Mouse (Mus musculus) E14TG2a.4 (cell line): ENCODE data around the gene Gm5431.

Source experiments
- H3K27me3 ChIP-seq: 2 replicates; pipeline ENCODE4 v1.6.1; 2014; ENCODE audit warnings: low read length, control low read depth; ENCODE audit not compliant: insufficient read depth
- H3K36me3 ChIP-seq: 2 replicates; pipeline ENCODE4 v1.6.1; 2014; ENCODE audit warnings: low read length, control low read depth; ENCODE audit not compliant: insufficient read depth
- H3K4me1 ChIP-seq: replicated peaks from 2 replicates; pipeline ENCODE4 v1.6.1; 2014; ENCODE audit warnings: low read depth, low read length, control low read depth
- H3K4me3 ChIP-seq: replicated peaks from 2 replicates; pipeline ENCODE4 v1.5.1; 2014; ENCODE audit warnings: mild to moderate bottlenecking, low read length
- H3K9me3 ChIP-seq: 2 replicates; pipeline ENCODE4 v1.6.1; 2014; ENCODE audit warnings: low read length, control low read depth
- CTCF ChIP-seq: conservative IDR thresholded peaks from 2 replicates; pipeline ENCODE4 v1.5.1; 2014; ENCODE audit warnings: low read length
- NANOG ChIP-seq: IDR thresholded peaks from 2 replicates; pipeline ENCODE4 v1.6.1; 2014; ENCODE audit warnings: borderline replicate concordance, low read length, mixed read lengths
- POU5F1 ChIP-seq: IDR thresholded peaks from 2 replicates; pipeline ENCODE4 v1.6.1; 2014; ENCODE audit warnings: low read length, borderline replicate concordance

The Gm5431 gene

DNA sequence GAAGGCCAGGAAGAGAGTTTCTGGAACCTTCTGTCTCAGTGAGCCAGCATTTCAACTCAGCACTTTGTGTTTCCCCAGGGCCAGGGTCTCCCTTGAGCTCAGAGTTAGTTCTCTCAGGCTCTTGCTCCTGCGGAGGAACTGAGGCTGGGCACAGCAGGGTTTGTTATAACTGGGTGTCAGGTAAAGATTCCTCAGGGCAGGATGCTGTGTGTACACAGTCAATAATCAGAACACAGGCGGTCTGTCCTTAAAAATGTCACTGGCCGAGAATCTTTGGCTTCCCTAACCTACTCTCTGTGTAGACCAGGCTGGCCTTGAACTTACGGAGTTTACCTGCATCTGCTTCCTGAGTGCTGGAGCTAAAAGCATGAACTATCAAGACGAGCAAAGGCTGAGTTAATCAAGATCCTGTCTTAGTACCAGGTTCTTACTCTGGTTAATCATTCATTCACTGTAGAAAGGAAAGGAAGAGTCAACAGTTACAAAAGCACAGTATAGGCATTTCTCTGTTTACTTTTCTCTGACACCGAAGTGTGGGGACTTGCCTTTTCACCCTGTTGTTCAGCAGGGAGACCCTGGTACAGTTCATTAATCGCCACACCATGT is 29.2 kb downstream of the Gm5431 start:
- Histone ChIP-seq H3K36me3 (no peaks in the 10 kb centered on the region), H3K27me3 (peaks cover 13% of the 10 kb centered on the region; the same call in 1 of the 2 replicates), H3K4me1 (peaks cover 18% of the 10 kb centered on the region), H3K4me3 (no peak overlapping the region), H3K9me3 (no peaks in the 10 kb centered on the region)
- TF ChIP-seq CTCF (no peak), POU5F1 (no peak), NANOG (no peak)

DNA sequence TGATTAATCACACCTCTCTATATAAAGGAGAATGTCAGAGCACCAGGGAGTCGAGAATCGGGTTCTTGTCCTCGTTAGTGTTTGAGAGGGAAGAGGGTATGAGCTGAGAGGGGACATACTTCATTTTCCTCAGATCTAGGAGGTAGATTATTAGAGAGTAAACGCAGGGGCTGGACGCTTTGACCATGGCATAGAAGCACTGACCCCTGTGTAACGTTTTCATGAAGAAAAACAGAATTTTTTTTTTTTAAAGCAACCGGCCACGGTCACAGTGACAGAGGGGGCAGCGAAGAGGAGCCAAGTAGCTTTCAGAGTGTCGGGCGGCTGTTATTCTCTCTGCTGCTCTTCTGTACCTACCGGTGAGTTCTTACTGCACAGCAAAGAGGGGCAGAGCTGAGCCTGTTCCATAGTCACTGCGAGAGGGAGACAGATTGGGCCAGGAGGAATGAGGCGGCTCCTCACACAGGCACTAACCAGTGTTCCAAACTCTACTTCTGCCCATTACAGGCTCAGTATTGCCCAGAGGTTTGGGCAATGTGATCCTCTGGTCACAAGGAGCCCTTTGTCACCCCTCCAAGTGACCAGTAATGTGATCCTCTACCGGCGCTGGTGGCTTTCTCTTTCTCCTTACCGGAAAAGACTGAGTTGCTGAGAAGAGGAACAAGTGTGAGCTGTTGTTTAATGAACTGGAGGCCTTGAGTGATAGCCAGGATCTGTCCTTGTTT is 30.0 kb downstream of the Gm5431 start:
- Histone ChIP-seq H3K4me3 (peak overlapping the region; percentile 48; the same call in 1 of the 2 replicates), H3K4me1 (peaks cover 18% of the 10 kb centered on the region), H3K27me3 (peaks cover 13% of the 10 kb centered on the region; the same call in 1 of the 2 replicates), H3K36me3 (no peaks in the 10 kb centered on the region), H3K9me3 (no peaks in the 10 kb centered on the region)
- TF ChIP-seq CTCF = no peak
- no peak for TF ChIP-seq NANOG
- TF ChIP-seq POU5F1 = no peak

DNA sequence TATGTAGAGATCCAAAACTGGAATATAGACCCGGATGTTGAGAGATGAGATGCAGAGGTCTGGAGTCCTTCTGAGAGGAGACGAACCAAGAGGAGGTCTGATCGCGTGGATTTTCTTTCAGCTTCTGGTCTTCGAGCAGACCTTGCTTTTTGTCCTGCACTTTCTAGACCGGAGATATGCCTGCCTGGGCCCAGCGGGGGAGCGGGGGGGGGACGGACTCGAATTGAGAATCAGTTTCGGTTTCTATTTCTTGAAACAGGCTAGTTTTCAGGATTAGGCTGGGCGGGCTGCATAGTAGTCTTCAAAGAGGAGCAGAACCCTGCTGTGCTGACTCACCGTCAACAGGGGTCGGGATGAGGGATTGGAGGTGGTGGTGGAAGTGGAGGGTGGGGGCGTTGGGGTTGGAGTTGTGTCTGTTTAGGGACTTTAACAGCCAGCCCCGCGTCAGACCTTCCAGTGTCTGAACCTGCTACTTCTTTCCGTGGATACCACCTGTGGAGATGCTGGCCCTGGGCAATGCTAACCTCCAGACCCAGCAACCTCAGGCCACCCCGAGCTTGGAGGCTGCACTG is 30.7 kb downstream of the Gm5431 start, which contains the start of gene Irgm1:
Irgm1 (minus strand) TSS at position 483 of the 572 bp plus-strand sequence.
- Histone ChIP-seq H3K4me1 (peaks cover 18% of the 10 kb centered on the region), H3K27me3 (peaks cover 12% of the 10 kb centered on the region; the same call in 1 of the 2 replicates), H3K4me3 (peak within 1 kb of the TSS; percentile 48), H3K9me3 (no peaks in the 10 kb centered on the region), H3K36me3 (no peaks in the 10 kb centered on the region)
- TF ChIP-seq CTCF (no peak), POU5F1 (no peak), NANOG (no peak)

DNA sequence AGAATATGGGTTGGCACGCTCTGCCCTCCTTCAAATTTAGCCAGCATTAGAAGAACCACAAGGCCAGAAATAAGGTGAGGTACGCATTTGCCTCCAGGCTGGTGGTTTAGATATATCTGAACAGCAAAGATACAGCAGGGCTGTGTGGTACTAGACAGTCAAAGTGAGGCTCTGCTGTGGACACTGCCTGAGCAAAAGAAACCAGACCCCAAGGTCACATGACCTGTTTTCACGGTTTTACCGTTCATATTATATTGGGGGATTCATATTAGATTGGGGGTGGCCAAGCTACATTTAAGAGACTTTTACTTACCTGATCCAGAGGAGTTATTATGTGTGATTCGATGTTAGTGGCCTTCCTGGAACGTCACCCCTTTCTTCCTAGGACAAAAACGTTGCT is 31.2 kb downstream of the Gm5431 start:
- TF ChIP-seq POU5F1 (no peak), NANOG (no peak), CTCF (no peak)

DNA sequence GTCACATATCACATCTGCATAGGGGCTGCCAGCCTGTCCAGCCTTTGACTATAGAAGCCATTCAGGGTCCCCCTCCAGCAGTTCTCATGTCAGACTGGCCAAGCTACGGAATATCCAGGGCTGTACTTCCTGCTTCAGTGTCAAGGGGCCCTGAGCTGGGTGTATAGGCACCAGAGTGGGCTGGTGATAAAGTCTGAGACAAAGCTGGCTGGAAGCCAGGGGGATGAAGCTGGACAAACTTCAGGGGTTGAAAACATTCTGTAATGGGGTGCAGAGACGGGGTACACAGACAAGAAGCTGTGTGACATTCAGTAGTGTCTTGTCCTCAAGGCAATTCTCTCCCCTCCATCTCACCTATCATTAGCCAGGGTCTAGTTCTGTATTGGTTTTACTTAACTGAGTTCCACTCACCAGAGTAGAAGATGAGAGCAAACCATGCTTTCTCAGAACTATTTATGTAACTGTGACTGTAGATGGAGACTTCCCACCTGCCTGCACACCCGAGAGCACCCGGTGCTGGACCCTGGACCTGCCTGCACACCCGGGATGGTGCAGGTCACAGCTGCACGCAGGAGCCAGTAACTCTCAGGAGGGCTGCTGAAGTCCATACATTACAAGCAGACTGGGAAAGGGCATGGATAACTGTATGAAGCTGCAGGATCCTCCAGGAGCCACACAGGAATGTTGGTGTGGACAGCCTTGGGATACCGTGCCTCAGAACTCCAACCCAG is 32.5 kb downstream of the Gm5431 start:
- no peaks in the 10 kb centered on the region for H3K9me3 ChIP-seq
- TF ChIP-seq CTCF (no peak), NANOG (no peak)
- H3K36me3 ChIP-seq = no peaks in the 10 kb centered on the region

More for the DNA sequence above, 31.2 kb downstream of the Gm5431 start:
- peaks cover 9% of the 10 kb centered on the region; the same call in 1 of the 2 replicates for H3K27me3 ChIP-seq
- peak overlapping the region; percentile 48 for H3K4me3 ChIP-seq
- no peaks in the 10 kb centered on the region for H3K36me3 ChIP-seq
- peaks cover 18% of the 10 kb centered on the region for H3K4me1 ChIP-seq
- H3K9me3 ChIP-seq = no peaks in the 10 kb centered on the region

DNA sequence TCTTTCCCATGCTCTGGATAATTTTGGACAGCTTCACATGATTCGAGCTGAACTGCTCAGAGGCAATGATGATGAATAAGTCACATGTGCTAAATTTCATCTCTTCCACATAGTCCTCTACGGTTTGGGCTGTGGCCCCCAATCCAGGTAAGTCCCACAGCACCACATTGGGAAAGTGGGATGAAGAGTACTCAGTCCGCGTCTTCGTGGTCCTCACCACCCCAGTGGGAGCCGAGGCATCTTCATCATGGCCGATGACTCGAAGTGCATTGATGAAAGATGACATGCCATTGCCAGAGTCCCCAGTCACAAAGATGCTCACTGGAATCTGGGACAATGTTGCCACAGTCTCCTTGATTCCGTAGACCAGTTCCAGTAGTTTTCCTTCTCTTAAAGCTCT is 35.5 kb downstream of the Gm5431 start:
- TF ChIP-seq NANOG (no peak), CTCF (no peak), POU5F1 (no peak)
- H3K4me1 ChIP-seq = peaks cover 10% of the 10 kb centered on the region
- no peaks in the 10 kb centered on the region for H3K27me3 ChIP-seq
- no peak overlapping the region for H3K4me3 ChIP-seq
- H3K9me3 ChIP-seq = no peaks in the 10 kb centered on the region
- H3K36me3 ChIP-seq = no peaks in the 10 kb centered on the region

More for the DNA sequence above, 32.5 kb downstream of the Gm5431 start:
- H3K4me1 ChIP-seq = peaks cover 18% of the 10 kb centered on the region
- 0 out of 2 replicates have a peak, but pooled peaks cover 5% of the 10 kb centered on the region for H3K27me3 ChIP-seq
- H3K4me3 ChIP-seq = no peak overlapping the region

DNA sequence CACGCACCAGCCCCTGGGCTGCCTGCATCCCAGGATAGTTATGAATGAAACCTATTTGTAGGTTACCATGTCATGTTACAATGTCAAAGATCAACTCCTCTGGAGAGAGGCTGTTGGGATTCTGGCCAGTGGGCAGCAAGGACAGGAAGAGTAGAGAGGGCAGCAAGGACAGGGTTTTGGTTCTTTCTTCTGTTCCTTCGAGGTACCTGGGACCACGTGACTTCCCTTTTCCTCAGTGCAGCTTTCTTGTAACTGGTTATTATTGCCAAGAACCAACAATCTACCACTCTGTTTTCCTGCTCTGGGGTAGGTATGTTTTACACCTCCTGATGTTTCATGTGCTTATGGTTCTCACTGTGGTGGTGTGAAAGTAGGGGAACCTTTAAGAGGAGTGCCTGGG is 38.2 kb downstream of the Gm5431 start:
- H3K4me3 ChIP-seq = no peak overlapping the region
- TF ChIP-seq CTCF (no peak), NANOG (no peak), POU5F1 (no peak)
- no peaks in the 10 kb centered on the region for H3K9me3 ChIP-seq
- peaks cover 1% of the 10 kb centered on the region for H3K4me1 ChIP-seq
- no peaks in the 10 kb centered on the region for H3K36me3 ChIP-seq
- H3K27me3 ChIP-seq = peaks cover 3% of the 10 kb centered on the region; the same call in 1 of the 2 replicates

DNA sequence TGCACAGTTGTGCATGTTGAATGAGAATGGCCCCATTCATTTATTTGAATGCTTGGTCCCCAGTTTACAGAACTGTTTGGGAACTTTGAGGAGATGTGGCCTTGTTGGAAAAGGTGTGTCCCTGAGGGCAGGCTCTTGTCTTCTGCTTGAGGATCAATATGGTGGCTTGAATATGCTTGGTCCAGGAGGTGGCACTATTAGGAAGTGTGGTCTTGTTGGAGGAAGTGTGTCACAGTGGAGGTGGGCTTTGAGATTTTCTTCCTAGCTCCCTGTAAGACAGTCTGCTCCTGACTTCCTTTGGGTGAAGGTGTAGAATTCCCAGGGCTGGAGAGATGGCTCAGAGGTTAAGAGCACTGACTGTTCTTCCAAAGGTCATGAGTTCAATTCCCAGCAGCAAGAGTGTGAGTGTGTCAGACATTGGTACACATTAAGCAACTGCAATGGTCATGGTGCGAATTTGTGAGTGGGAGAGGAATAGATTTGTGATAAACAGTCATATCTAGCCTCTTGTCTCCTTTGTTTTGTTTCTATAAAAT is 39.2 kb downstream of the Gm5431 start:
- no peaks in the 10 kb centered on the region for H3K9me3 ChIP-seq
- peaks cover 11% of the 10 kb centered on the region for H3K4me1 ChIP-seq
- H3K27me3 ChIP-seq = peaks cover 11% of the 10 kb centered on the region
- TF ChIP-seq CTCF = no peak
- no peak for TF ChIP-seq NANOG
- H3K36me3 ChIP-seq = no peaks in the 10 kb centered on the region
- no peak overlapping the region for H3K4me3 ChIP-seq
